Mouse (Mus musculus) megakaryocyte, embryonic 14.5 days (primary cell): ENCODE measurements around the gene Olfr287.

Experiments used
- FLI1 ChIP-seq: IDR thresholded peaks from 2 replicates; pipeline ENCODE4 v1.6.1; 2012; ENCODE audit warnings: low read length, inconsistent platforms, mixed read lengths
- GATA1 ChIP-seq: IDR thresholded peaks from 3 replicates; pipeline ENCODE4 v1.6.1; 2012; ENCODE audit warnings: mixed read lengths, low read length, inconsistent platforms, borderline replicate concordance

- TF ChIP-seq GATA1 (no peak), FLI1 (no peak)
Measured at GRCm38 (mm10) chr15:98161026-98161805, 59.6 kb downstream of the Olfr287 start.
